In the genomic region with DNA sequence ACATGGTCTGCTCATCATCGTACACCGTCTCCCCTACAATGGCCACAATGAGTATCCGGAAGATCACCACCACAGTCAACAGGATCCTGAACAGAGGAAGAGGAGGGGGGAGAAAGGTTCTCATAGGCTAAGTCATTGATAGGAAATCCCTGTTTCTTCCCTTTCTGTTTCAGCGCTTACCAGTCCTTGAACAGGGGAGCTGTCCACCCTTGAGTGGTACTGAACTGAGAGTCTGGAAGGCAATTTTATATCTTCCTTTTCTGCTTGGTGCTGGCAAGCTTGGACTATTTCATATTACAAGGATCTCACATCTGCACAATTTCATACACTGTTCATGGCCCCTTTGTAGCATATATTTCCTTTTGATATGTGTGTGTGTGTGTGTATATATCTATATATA, we compare ENCODE assay signal across 9 mouse cellular contexts. TPM values are rescaled to one million over a fixed set of nuclear protein-coding genes. Genes with fewer than 3 reads are reported as not detected.
A peak's percentile ranks its signal among the peaks of the same experiment; 100 is the strongest.
DNase-seq lines count a peak whose midpoint lies in the region; ATAC-seq lines count a peak whose summit lies in the region.
"Had no signal": no experiment of that assay in that cellular context is flagged by ENCODE, and none has a peak within 500 bp of the region (broad histone marks: within the 10 kb centered on the region; RNA-seq: fewer than 3 reads in every experiment).

No protein-coding gene starts in this region.

- 40% methylated on average over 4 of the region's 4 CpGs for WGBS in heart, embryonic 12.5 days
- WGBS in hindbrain, embryonic 11.5 days = 46% methylated on average over 4 of the region's 4 CpGs

- H3K4me2 ChIP-seq in heart, embryonic 12.5 days = no peak overlapping the region
- no peak overlapping the region for H3K4me2 ChIP-seq in hindbrain, embryonic 11.5 days (replicated peaks; ENCODE audit: low read depth, low read length)
- H3K4me2 ChIP-seq: limb, embryonic 15.5 days had no signal

- no peak overlapping the region for H3K27ac ChIP-seq in heart, embryonic 12.5 days (ENCODE audit: poor library complexity, severe bottlenecking)
- H3K27ac ChIP-seq in hindbrain, embryonic 11.5 days (ENCODE audit: low read depth, low read length) = no peak overlapping the region
- H3K27ac ChIP-seq: limb, embryonic 15.5 days had no signal

- H3K36me3 ChIP-seq in heart, embryonic 12.5 days = no peaks in the 10 kb centered on the region
- no peaks in the 10 kb centered on the region for H3K36me3 ChIP-seq in hindbrain, embryonic 11.5 days (ENCODE audit: control insufficient read depth, insufficient read depth, low read length)
- H3K36me3 ChIP-seq: limb, embryonic 15.5 days had no signal

- peaks cover 11% of the 10 kb centered on the region for H3K4me1 ChIP-seq in heart, embryonic 12.5 days (replicated peaks)
- peaks cover 4% of the 10 kb centered on the region; the same call in 1 of the 2 replicates for H3K4me1 ChIP-seq in hindbrain, embryonic 11.5 days (replicated peaks; ENCODE audit: control insufficient read depth, insufficient read depth, low read length)

- H3K4me3 ChIP-seq in heart, embryonic 12.5 days = no peak overlapping the region
- H3K4me3 ChIP-seq in hindbrain, embryonic 11.5 days (ENCODE audit: low read depth, low read length) = no peak overlapping the region
- H3K4me3 ChIP-seq: limb, embryonic 15.5 days had no signal

- DNase-seq in heart, postnatal 36 days = peak; percentile 16 to 33
- peak; percentile 78 for DNase-seq in adrenal gland, postnatal 10 days
- peak; percentile 71 for DNase-seq in hindbrain, embryonic 11.5 days (ENCODE audit: low spot score)
- peak; percentile 8 for DNase-seq in lung, postnatal 25 days (ENCODE audit: low spot score)
- peak; percentile 14 for DNase-seq in testis, postnatal 14 days (ENCODE audit: low spot score)
- DNase-seq in thymus, postnatal 25 days = no peak
- no peak for DNase-seq in cerebellum, adult 9-10 months

- no peak for ATAC-seq in heart, embryonic 12.5 days (ENCODE audit: insufficient number of reproducible peaks, low FRiP score)
- no peak for ATAC-seq in hindbrain, embryonic 11.5 days (ENCODE audit: low FRiP score)

- no peak overlapping the region for H3K9ac ChIP-seq in heart, embryonic 12.5 days
- H3K9ac ChIP-seq in hindbrain, embryonic 11.5 days (ENCODE audit: low read depth, low read length) = no peak overlapping the region
- H3K9ac ChIP-seq: limb, embryonic 15.5 days had no signal

- intact Hi-C loops in heart, postnatal 36 days (cut with DNase I) = no loop called here

- H3K27me3 ChIP-seq in heart, embryonic 12.5 days (replicated peaks) = peaks cover 38% of the 10 kb centered on the region
- H3K27me3 ChIP-seq in hindbrain, embryonic 11.5 days (ENCODE audit: control insufficient read depth, insufficient read depth, low read length) = peaks cover 27% of the 10 kb centered on the region

- no peaks in the 10 kb centered on the region for H3K9me3 ChIP-seq in heart, embryonic 12.5 days (replicated peaks)
- H3K9me3 ChIP-seq in hindbrain, embryonic 11.5 days (ENCODE audit: control insufficient read depth, low read length) = no peaks in the 10 kb centered on the region
- H3K9me3 ChIP-seq: limb, embryonic 15.5 days had no signal

RNA-seq across cellular contexts. Expression of a gene that starts 1.6 kb away (rescaled TPM):
- total RNA-seq in heart, postnatal 36 days (2021) = not detected
- 0.10 TPM in 1 of 2 replicates, not detected in the other for polyA plus RNA-seq in heart, embryonic 12.5 days (2016; fragmentation: Nextera tagmentation; extraction: Ambion mirVana)
- 1 to 10 TPM; 9.5 to 9.9 TPM for total RNA-seq in adrenal gland, postnatal 10 days (2021)
- polyA plus RNA-seq in hindbrain, embryonic 11.5 days (2014; fragmentation: Nextera tagmentation; extraction: Ambion mirVana) = 0.59 and 0.73 TPM in 2 replicates

RNA-seq across cellular contexts. Expression of a gene that starts 41.5 kb away (rescaled TPM):
- total RNA-seq in heart, postnatal 36 days (2021) = over 10,000 TPM; 11,974 to 14,041 TPM
- 11,986 and 12,061 TPM in 2 replicates for polyA plus RNA-seq in heart, embryonic 12.5 days (2016; fragmentation: Nextera tagmentation; extraction: Ambion mirVana)
- 10 to 100 TPM in 1 of 2 experiments, 1 to 10 TPM in 1; 8.2 to 14.9 TPM for total RNA-seq in adrenal gland, postnatal 10 days (2021)
- polyA plus RNA-seq in hindbrain, embryonic 11.5 days (2014; fragmentation: Nextera tagmentation; extraction: Ambion mirVana) = 23.0 and 48.0 TPM in 2 replicates

Comparison
In these comparisons a context has a peak if more than half of its experiments do, and no peak if none do; other contexts are left out.
1. DNase-seq: peak in heart, postnatal 36 days (2 of 2), adrenal gland, postnatal 10 days (single experiment), hindbrain, embryonic 11.5 days (single experiment), lung, postnatal 25 days (single experiment) and testis, postnatal 14 days (single experiment); none in thymus, postnatal 25 days (single experiment) and cerebellum, adult 9-10 months (single experiment).
2. RNA of a gene that starts 1.6 kb away (total RNA-seq): 9.5 to 9.9 TPM in adrenal gland, postnatal 10 days; not detected in heart, postnatal 36 days; every median in the first group is over 10 times any median in the second.
3. RNA of a gene that starts 41.5 kb away (total RNA-seq): 11,974 to 14,041 TPM in heart, postnatal 36 days; 8.2 to 14.9 TPM in adrenal gland, postnatal 10 days; every median in the first group is over 100 times any median in the second.